Mouse (Mus musculus): ENCODE results near the gene Actg2. TPM values are rescaled to one million over a fixed set of nuclear protein-coding genes. Genes with fewer than 3 reads are reported as not detected.

Actg2 gene
- polyA plus RNA-seq, 1 experiment from 2014 or later, result 4.4 TPM

GRCm38 (mm10) chr6:83509442-83509841 is 26.6 kb downstream of the Actg2 start:
- H3K9me3 ChIP-seq, result no peaks in the 10 kb centered on the region
- 54% methylated on average over 8 of the region's 8 CpGs for WGBS
- peaks cover 6% of the 10 kb centered on the region for H3K4me1 ChIP-seq
- no peak overlapping the region for H3K4me3 ChIP-seq
- no peak overlapping the region for H3K9ac ChIP-seq
- no peaks in the 10 kb centered on the region for H3K27me3 ChIP-seq
- no peak overlapping the region for H3K27ac ChIP-seq
- H3K36me3 ChIP-seq, result no peaks in the 10 kb centered on the region
- H3K4me2 ChIP-seq (replicated peaks), result no peak overlapping the region
- no peak for ATAC-seq (ENCODE audit: insufficient number of reproducible peaks, insufficient read depth, low FRiP score, low TSS enrichment)

- no peaks in the 10 kb centered on the region for H3K27me3 ChIP-seq
- H3K4me2 ChIP-seq (replicated peaks), result peak overlapping the region; percentile 68
- peak overlapping the region; percentile 85 for H3K4me3 ChIP-seq
- peak overlapping the region; percentile 85 for H3K9ac ChIP-seq
- WGBS, result 36% methylated on average over 6 of the region's 6 CpGs
- no peaks in the 10 kb centered on the region for H3K9me3 ChIP-seq
- ATAC-seq (ENCODE audit: insufficient number of reproducible peaks, insufficient read depth, low FRiP score, low TSS enrichment), result peak; percentile 0; the same call in 1 of the 2 replicates
- H3K4me1 ChIP-seq, result peaks cover 6% of the 10 kb centered on the region
- no peaks in the 10 kb centered on the region for H3K36me3 ChIP-seq
- H3K27ac ChIP-seq, result peak overlapping the region; percentile 97
Measured at GRCm38 (mm10) chr6:83507168-83507546, 28.9 kb downstream of the Actg2 start.

GRCm38 (mm10) chr6:83506258-83507167 is 29.6 kb downstream of the Actg2 start, which contains the start of gene Dguok:
TSS of gene Dguok (minus strand) at chr6:83506969.
- Histone ChIP-seq H3K9me3 (no peaks in the 10 kb centered on the region), H3K9ac (peak within 1 kb of the TSS; percentile 85), H3K36me3 (no peaks in the 10 kb centered on the region), H3K4me1 (peaks cover 6% of the 10 kb centered on the region), H3K27ac (peak within 1 kb of the TSS; percentile 97), H3K4me3 (peak within 1 kb of the TSS; percentile 85), H3K4me2 (replicated peaks) (peak within 1 kb of the TSS; percentile 68), H3K27me3 (no peaks in the 10 kb centered on the region)
- WGBS, result under 1% methylated on average over 54 of the region's 54 CpGs
- peak; percentile 99 for ATAC-seq (ENCODE audit: insufficient number of reproducible peaks, insufficient read depth, low FRiP score, low TSS enrichment)

GRCm38 (mm10) chr6:83505554-83505953 is 30.5 kb downstream of the Actg2 start:
- 93% methylated on average over 4 of the region's 4 CpGs for WGBS

GRCm38 (mm10) chr6:83503361-83503760 is 32.7 kb downstream of the Actg2 start:
- Histone ChIP-seq H3K4me3 (no peak overlapping the region), H3K36me3 (peaks cover 10% of the 10 kb centered on the region; the same call in 1 of the 2 replicates), H3K27ac (no peak overlapping the region), H3K27me3 (no peaks in the 10 kb centered on the region), H3K9ac (no peak overlapping the region), H3K4me2 (replicated peaks) (no peak overlapping the region), H3K4me1 (peaks cover 6% of the 10 kb centered on the region), H3K9me3 (no peaks in the 10 kb centered on the region)
- WGBS, result 85% methylated on average over 3 of the region's 3 CpGs
- ATAC-seq (ENCODE audit: insufficient number of reproducible peaks, insufficient read depth, low FRiP score, low TSS enrichment), result no peak

More at GRCm38 (mm10) chr6:83505554-83505953, 30.5 kb downstream of the Actg2 start:
- Histone ChIP-seq H3K9ac (no peak overlapping the region), H3K4me1 (peaks cover 6% of the 10 kb centered on the region), H3K9me3 (no peaks in the 10 kb centered on the region), H3K4me3 (peak overlapping the region; percentile 85), H3K27me3 (no peaks in the 10 kb centered on the region), H3K36me3 (0 out of 2 replicates have a peak, but pooled peaks cover under 1% of the 10 kb centered on the region), H3K27ac (0 out of 2 replicates have a peak overlapping the region, but pooled peaks have one; percentile 23), H3K4me2 (replicated peaks) (peak overlapping the region; percentile 68)
- ATAC-seq (ENCODE audit: insufficient number of reproducible peaks, insufficient read depth, low FRiP score, low TSS enrichment), result no peak

GRCm38 (mm10) chr6:83502656-83503055 is 33.4 kb downstream of the Actg2 start:
- Histone ChIP-seq H3K36me3 (peaks cover 14% of the 10 kb centered on the region; the same call in 1 of the 2 replicates), H3K4me3 (no peak overlapping the region), H3K27ac (no peak overlapping the region), H3K4me2 (replicated peaks) (no peak overlapping the region), H3K9me3 (no peaks in the 10 kb centered on the region), H3K4me1 (peaks cover 6% of the 10 kb centered on the region), H3K27me3 (no peaks in the 10 kb centered on the region), H3K9ac (no peak overlapping the region)
- WGBS, result 83% methylated on average over 3 of the region's 3 CpGs
- ATAC-seq (ENCODE audit: insufficient number of reproducible peaks, insufficient read depth, low FRiP score, low TSS enrichment), result no peak

- Histone ChIP-seq H3K4me1 (peaks cover 6% of the 10 kb centered on the region), H3K4me3 (no peak overlapping the region), H3K27ac (no peak overlapping the region), H3K9ac (no peak overlapping the region), H3K27me3 (no peaks in the 10 kb centered on the region), H3K4me2 (replicated peaks) (no peak overlapping the region), H3K9me3 (no peaks in the 10 kb centered on the region), H3K36me3 (peaks cover 14% of the 10 kb centered on the region; the same call in 1 of the 2 replicates)
- WGBS, result 60% methylated on average over 9 of the region's 9 CpGs
- no peak for ATAC-seq (ENCODE audit: insufficient number of reproducible peaks, insufficient read depth, low FRiP score, low TSS enrichment)
Measured at GRCm38 (mm10) chr6:83501524-83502310, 34.3 kb downstream of the Actg2 start.

GRCm38 (mm10) chr6:83500462-83500861 is 35.6 kb downstream of the Actg2 start:
- Histone ChIP-seq H3K4me2 (replicated peaks) (no peak overlapping the region), H3K9ac (no peak overlapping the region), H3K36me3 (peaks cover 14% of the 10 kb centered on the region; the same call in 1 of the 2 replicates), H3K9me3 (no peaks in the 10 kb centered on the region), H3K27ac (no peak overlapping the region), H3K4me1 (peaks cover under 1% of the 10 kb centered on the region), H3K27me3 (no peaks in the 10 kb centered on the region), H3K4me3 (no peak overlapping the region)
- ATAC-seq (ENCODE audit: insufficient number of reproducible peaks, insufficient read depth, low FRiP score, low TSS enrichment), result no peak
- 62% methylated on average over 3 of the region's 3 CpGs for WGBS

- no peak for ATAC-seq (ENCODE audit: insufficient number of reproducible peaks, insufficient read depth, low FRiP score, low TSS enrichment)
- no peaks in the 10 kb centered on the region for H3K9me3 ChIP-seq
- H3K4me2 ChIP-seq (replicated peaks), result no peak overlapping the region
Measured at GRCm38 (mm10) chr6:83499078-83499477, 37.0 kb downstream of the Actg2 start.

GRCm38 (mm10) chr6:83496753-83497710 is 39.0 kb downstream of the Actg2 start:
- no peaks in the 10 kb centered on the region for H3K27me3 ChIP-seq
- H3K9me3 ChIP-seq, result no peaks in the 10 kb centered on the region
- ATAC-seq (ENCODE audit: insufficient number of reproducible peaks, insufficient read depth, low FRiP score, low TSS enrichment), result no peak
- H3K9ac ChIP-seq, result no peak overlapping the region
- WGBS, result 88% methylated on average over 22 of the region's 22 CpGs
- peaks cover 28% of the 10 kb centered on the region for H3K36me3 ChIP-seq
- no peak overlapping the region for H3K27ac ChIP-seq
- H3K4me2 ChIP-seq (replicated peaks), result no peak overlapping the region
- H3K4me3 ChIP-seq, result no peak overlapping the region
- no peaks in the 10 kb centered on the region for H3K4me1 ChIP-seq

More at GRCm38 (mm10) chr6:83499078-83499477, 37.0 kb downstream of the Actg2 start:
- no peaks in the 10 kb centered on the region for H3K4me1 ChIP-seq
- 90% methylated on average over 10 of the region's 10 CpGs for WGBS
- peaks cover 18% of the 10 kb centered on the region for H3K36me3 ChIP-seq
- no peak overlapping the region for H3K4me3 ChIP-seq
- no peak overlapping the region for H3K9ac ChIP-seq
- no peak overlapping the region for H3K27ac ChIP-seq
- no peaks in the 10 kb centered on the region for H3K27me3 ChIP-seq

Data from embryonic facial prominence, embryonic 12.5 days (tissue).